Mouse (Mus musculus): ENCODE data around the gene Hoxc13.

Gene Hoxc13

GRCm38 (mm10) chr15:102921053-102922011 lies at the start of gene Hoxc13:
Hoxc13 (plus strand) TSS chr15:102921103.
- no peak for DNase-seq

- no peak for DNase-seq
Observed at GRCm38 (mm10) chr15:102885803-102886202, 35.1 kb upstream of the Hoxc13 start.

GRCm38 (mm10) chr15:102895115-102895514 lies 25.8 kb upstream of the Hoxc13 start:
- no peak for DNase-seq

GRCm38 (mm10) chr15:102904946-102905345 lies 16.0 kb upstream of the Hoxc13 start:
- no peak for DNase-seq

- no peak for DNase-seq
Observed at GRCm38 (mm10) chr15:102909536-102909935, 11.4 kb upstream of the Hoxc13 start.

GRCm38 (mm10) chr15:102910038-102910437 lies 10.9 kb upstream of the Hoxc13 start:
- DNase-seq, result no peak

- no peak for DNase-seq
Observed at GRCm38 (mm10) chr15:102910496-102911095, 10.3 kb upstream of the Hoxc13 start.

GRCm38 (mm10) chr15:102913038-102913585 lies 7.8 kb upstream of the Hoxc13 start:
- DNase-seq, result no peak

- no peak for DNase-seq
Observed at GRCm38 (mm10) chr15:102917972-102918572, 2.8 kb upstream of the Hoxc13 start.

- DNase-seq, result no peak
Observed at GRCm38 (mm10) chr15:102918611-102919265, 2.2 kb upstream of the Hoxc13 start.

- no peak for DNase-seq
Observed at GRCm38 (mm10) chr15:102919336-102920180, 1.3 kb upstream of the Hoxc13 start.

- peak; percentile 26 for DNase-seq
Observed at GRCm38 (mm10) chr15:102920619-102921018, 284 bp upstream of the Hoxc13 start.

- peak; percentile 37 for DNase-seq
Observed at GRCm38 (mm10) chr15:102922012-102922362, 1.1 kb downstream of the Hoxc13 start.

- DNase-seq, result no peak
Observed at GRCm38 (mm10) chr15:102922636-102923500, 2.0 kb downstream of the Hoxc13 start.

GRCm38 (mm10) chr15:102927032-102927645 lies 6.2 kb downstream of the Hoxc13 start:
- DNase-seq, result no peak

GRCm38 (mm10) chr15:102931706-102932358 lies 10.9 kb downstream of the Hoxc13 start:
- no peak for DNase-seq

- no peak for DNase-seq
Observed at GRCm38 (mm10) chr15:102934438-102934837, 13.5 kb downstream of the Hoxc13 start.

- no peak for DNase-seq
Observed at GRCm38 (mm10) chr15:102934897-102935296, 14.0 kb downstream of the Hoxc13 start.

- no peak for DNase-seq
Observed at GRCm38 (mm10) chr15:102936279-102936972, 15.5 kb downstream of the Hoxc13 start, which contains the start of gene Hoxc12. Hoxc12 (plus strand) TSS chr15:102936757.
